Mouse (Mus musculus): Measurements from ENCODE around the gene Kpna4. TPM values are rescaled to one million over a fixed set of nuclear protein-coding genes. Genes with fewer than 3 reads are reported as not detected.

Kpna4 gene
- polyA plus RNA-seq (2015; fragmentation: Nextera tagmentation; extraction: Ambion mirVana), result 19.9 and 22.7 TPM in 2 replicates

GRCm38 (mm10) chr3:69126509-69127345 lies at the start of gene Kpna4:
Gene Kpna4 (minus strand): TSS chr3:69127113.
- WGBS, result under 1% methylated on average over 100 of the region's 107 CpGs

GRCm38 (mm10) chr3:69175229-69175628 lies 48.3 kb upstream of the Kpna4 start:
- no peak overlapping the region for H3K4me3 ChIP-seq (replicated peaks; ENCODE audit: low read length)
- H3K27ac ChIP-seq (ENCODE audit: low read length), result no peak overlapping the region
- no peak overlapping the region for H3K9ac ChIP-seq (ENCODE audit: low read length)
- no peak overlapping the region for H3K4me2 ChIP-seq (ENCODE audit: low read depth, low read length)
- H3K27me3 ChIP-seq (ENCODE audit: control insufficient read depth, insufficient read depth, low read length), result no peaks in the 10 kb centered on the region
- no peaks in the 10 kb centered on the region for H3K36me3 ChIP-seq (ENCODE audit: control insufficient read depth, insufficient read depth, low read length)
- no peaks in the 10 kb centered on the region for H3K9me3 ChIP-seq (replicated peaks; ENCODE audit: control insufficient read depth, low read length)
- no peaks in the 10 kb centered on the region for H3K4me1 ChIP-seq (ENCODE audit: control insufficient read depth, insufficient read depth, low read length)
- 28% methylated on average over 1 of the region's 1 CpGs for WGBS
- ATAC-seq (ENCODE audit: insufficient read depth, low FRiP score), result no peak

More at GRCm38 (mm10) chr3:69126509-69127345, at the start of gene Kpna4:
- peak within 1 kb of the TSS; percentile 93 for H3K9ac ChIP-seq (ENCODE audit: low read length)
- H3K4me3 ChIP-seq (replicated peaks; ENCODE audit: low read length), result peak within 1 kb of the TSS; percentile 86
- H3K4me1 ChIP-seq (ENCODE audit: control insufficient read depth, insufficient read depth, low read length), result no peaks in the 10 kb centered on the region; the same call in 1 of the 2 replicates
- peak; percentile 99 for ATAC-seq (ENCODE audit: insufficient read depth, low FRiP score)
- H3K9me3 ChIP-seq (replicated peaks; ENCODE audit: control insufficient read depth, low read length), result no peaks in the 10 kb centered on the region
- H3K27me3 ChIP-seq (ENCODE audit: control insufficient read depth, insufficient read depth, low read length), result no peaks in the 10 kb centered on the region
- peak within 1 kb of the TSS; percentile 81 for H3K4me2 ChIP-seq (ENCODE audit: low read depth, low read length)
- H3K36me3 ChIP-seq (ENCODE audit: control insufficient read depth, insufficient read depth, low read length), result no peaks in the 10 kb centered on the region; the same call in 1 of the 2 replicates
- peak within 1 kb of the TSS; percentile 97 for H3K27ac ChIP-seq (ENCODE audit: low read length)

- Histone ChIP-seq H3K4me1 (ENCODE audit: control insufficient read depth, insufficient read depth, low read length) (no peaks in the 10 kb centered on the region), H3K36me3 (ENCODE audit: control insufficient read depth, insufficient read depth, low read length) (no peaks in the 10 kb centered on the region), H3K27me3 (ENCODE audit: control insufficient read depth, insufficient read depth, low read length) (no peaks in the 10 kb centered on the region), H3K4me2 (ENCODE audit: low read depth, low read length) (no peak overlapping the region), H3K27ac (ENCODE audit: low read length) (no peak overlapping the region), H3K9me3 (replicated peaks; ENCODE audit: control insufficient read depth, low read length) (no peaks in the 10 kb centered on the region), H3K9ac (ENCODE audit: low read length) (no peak overlapping the region), H3K4me3 (replicated peaks; ENCODE audit: low read length) (no peak overlapping the region)
- ATAC-seq (ENCODE audit: insufficient read depth, low FRiP score), result no peak
- WGBS, result 55% methylated on average over 4 of the region's 4 CpGs
Observed at GRCm38 (mm10) chr3:69171123-69171522, 44.2 kb upstream of the Kpna4 start.

- Histone ChIP-seq H3K4me1 (ENCODE audit: control insufficient read depth, insufficient read depth, low read length) (no peaks in the 10 kb centered on the region), H3K27ac (ENCODE audit: low read length) (no peak overlapping the region), H3K4me2 (ENCODE audit: low read depth, low read length) (no peak overlapping the region), H3K9me3 (replicated peaks; ENCODE audit: control insufficient read depth, low read length) (no peaks in the 10 kb centered on the region), H3K9ac (ENCODE audit: low read length) (no peak overlapping the region), H3K36me3 (ENCODE audit: control insufficient read depth, insufficient read depth, low read length) (no peaks in the 10 kb centered on the region), H3K4me3 (replicated peaks; ENCODE audit: low read length) (no peak overlapping the region), H3K27me3 (ENCODE audit: control insufficient read depth, insufficient read depth, low read length) (no peaks in the 10 kb centered on the region)
- WGBS, result 73% methylated on average over 5 of the region's 5 CpGs
- no peak for ATAC-seq (ENCODE audit: insufficient read depth, low FRiP score)
Observed at GRCm38 (mm10) chr3:69169796-69170195, 42.9 kb upstream of the Kpna4 start.

GRCm38 (mm10) chr3:69168724-69169123 lies 41.8 kb upstream of the Kpna4 start:
- 85% methylated on average over 8 of the region's 9 CpGs for WGBS
- no peak overlapping the region for H3K9ac ChIP-seq (ENCODE audit: low read length)
- H3K4me2 ChIP-seq (ENCODE audit: low read depth, low read length), result no peak overlapping the region
- H3K27me3 ChIP-seq (ENCODE audit: control insufficient read depth, insufficient read depth, low read length), result no peaks in the 10 kb centered on the region
- H3K27ac ChIP-seq (ENCODE audit: low read length), result no peak overlapping the region
- ATAC-seq (ENCODE audit: insufficient read depth, low FRiP score), result no peak
- no peaks in the 10 kb centered on the region for H3K9me3 ChIP-seq (replicated peaks; ENCODE audit: control insufficient read depth, low read length)
- H3K4me3 ChIP-seq (replicated peaks; ENCODE audit: low read length), result no peak overlapping the region
- no peaks in the 10 kb centered on the region for H3K4me1 ChIP-seq (ENCODE audit: control insufficient read depth, insufficient read depth, low read length)
- H3K36me3 ChIP-seq (ENCODE audit: control insufficient read depth, insufficient read depth, low read length), result no peaks in the 10 kb centered on the region

- H3K27me3 ChIP-seq (ENCODE audit: control insufficient read depth, insufficient read depth, low read length), result no peaks in the 10 kb centered on the region
- H3K4me3 ChIP-seq (replicated peaks; ENCODE audit: low read length), result no peak overlapping the region
- WGBS, result 66% methylated on average over 6 of the region's 6 CpGs
- ATAC-seq (ENCODE audit: insufficient read depth, low FRiP score), result no peak
- H3K9me3 ChIP-seq (replicated peaks; ENCODE audit: control insufficient read depth, low read length), result no peaks in the 10 kb centered on the region
- no peaks in the 10 kb centered on the region for H3K4me1 ChIP-seq (ENCODE audit: control insufficient read depth, insufficient read depth, low read length)
- no peak overlapping the region for H3K4me2 ChIP-seq (ENCODE audit: low read depth, low read length)
- no peaks in the 10 kb centered on the region for H3K36me3 ChIP-seq (ENCODE audit: control insufficient read depth, insufficient read depth, low read length)
- no peak overlapping the region for H3K27ac ChIP-seq (ENCODE audit: low read length)
- no peak overlapping the region for H3K9ac ChIP-seq (ENCODE audit: low read length)
Observed at GRCm38 (mm10) chr3:69163057-69163456, 36.1 kb upstream of the Kpna4 start.

GRCm38 (mm10) chr3:69160429-69160828 lies 33.5 kb upstream of the Kpna4 start:
- no peak for ATAC-seq (ENCODE audit: insufficient read depth, low FRiP score)
- H3K27me3 ChIP-seq (ENCODE audit: control insufficient read depth, insufficient read depth, low read length), result no peaks in the 10 kb centered on the region
- H3K36me3 ChIP-seq (ENCODE audit: control insufficient read depth, insufficient read depth, low read length), result no peaks in the 10 kb centered on the region
- no peak overlapping the region for H3K27ac ChIP-seq (ENCODE audit: low read length)
- H3K4me1 ChIP-seq (ENCODE audit: control insufficient read depth, insufficient read depth, low read length), result no peaks in the 10 kb centered on the region
- no peak overlapping the region for H3K9ac ChIP-seq (ENCODE audit: low read length)
- no peak overlapping the region for H3K4me2 ChIP-seq (ENCODE audit: low read depth, low read length)
- no peaks in the 10 kb centered on the region for H3K9me3 ChIP-seq (replicated peaks; ENCODE audit: control insufficient read depth, low read length)
- no peak overlapping the region for H3K4me3 ChIP-seq (replicated peaks; ENCODE audit: low read length)
- WGBS, result 65% methylated on average over 1 of the region's 1 CpGs

- no peak overlapping the region for H3K4me2 ChIP-seq (ENCODE audit: low read depth, low read length)
- ATAC-seq (ENCODE audit: insufficient read depth, low FRiP score), result no peak
- no peak overlapping the region for H3K27ac ChIP-seq (ENCODE audit: low read length)
- no peaks in the 10 kb centered on the region for H3K9me3 ChIP-seq (replicated peaks; ENCODE audit: control insufficient read depth, low read length)
- 62% methylated on average over 2 of the region's 2 CpGs for WGBS
- no peaks in the 10 kb centered on the region for H3K4me1 ChIP-seq (ENCODE audit: control insufficient read depth, insufficient read depth, low read length)
- no peaks in the 10 kb centered on the region for H3K27me3 ChIP-seq (ENCODE audit: control insufficient read depth, insufficient read depth, low read length)
- H3K36me3 ChIP-seq (ENCODE audit: control insufficient read depth, insufficient read depth, low read length), result no peaks in the 10 kb centered on the region
- no peak overlapping the region for H3K4me3 ChIP-seq (replicated peaks; ENCODE audit: low read length)
- H3K9ac ChIP-seq (ENCODE audit: low read length), result no peak overlapping the region
Observed at GRCm38 (mm10) chr3:69159501-69159900, 32.6 kb upstream of the Kpna4 start.

GRCm38 (mm10) chr3:69157886-69158285 lies 31.0 kb upstream of the Kpna4 start:
- Histone ChIP-seq H3K4me2 (ENCODE audit: low read depth, low read length) (no peak overlapping the region), H3K27me3 (ENCODE audit: control insufficient read depth, insufficient read depth, low read length) (no peaks in the 10 kb centered on the region), H3K4me3 (replicated peaks; ENCODE audit: low read length) (no peak overlapping the region), H3K9me3 (replicated peaks; ENCODE audit: control insufficient read depth, low read length) (no peaks in the 10 kb centered on the region), H3K9ac (ENCODE audit: low read length) (no peak overlapping the region), H3K4me1 (ENCODE audit: control insufficient read depth, insufficient read depth, low read length) (no peaks in the 10 kb centered on the region), H3K36me3 (ENCODE audit: control insufficient read depth, insufficient read depth, low read length) (no peaks in the 10 kb centered on the region), H3K27ac (ENCODE audit: low read length) (no peak overlapping the region)
- 77% methylated on average over 5 of the region's 5 CpGs for WGBS
- ATAC-seq (ENCODE audit: insufficient read depth, low FRiP score), result no peak
